Mouse (Mus musculus) kidney, adult 8-10 months (tissue): ENCODE results near the gene Ccdc81.
A peak's percentile ranks its signal among the peaks of the same experiment; 100 is the strongest.

Experiments
- DNase-seq, 2 experiments: peaks; one replicate each; pipeline ENCODE4 v3.0.0; 2022

Ccdc81 gene

GRCm38 (mm10) chr7:89856440-89857217 lies 46.8 kb downstream of the Ccdc81 start:
- no peak for DNase-seq

GRCm38 (mm10) chr7:89855196-89855595 lies 48.2 kb downstream of the Ccdc81 start:
- DNase-seq: no peak

GRCm38 (mm10) chr7:89853131-89853530 lies 50.3 kb downstream of the Ccdc81 start:
- DNase-seq: no peak

GRCm38 (mm10) chr7:89852158-89853095 lies 51.0 kb downstream of the Ccdc81 start:
- DNase-seq: no peak

GRCm38 (mm10) chr7:89850510-89850909 lies 52.9 kb downstream of the Ccdc81 start:
- DNase-seq: no peak

GRCm38 (mm10) chr7:89845669-89846068 lies 57.8 kb downstream of the Ccdc81 start:
- no peak for DNase-seq

- DNase-seq: peak in 1 of 2 experiments; percentile 59
These were observed 59.9 kb downstream of the Ccdc81 start for GRCm38 (mm10) chr7:89843533-89843932.

GRCm38 (mm10) chr7:89843121-89843520 lies 60.3 kb downstream of the Ccdc81 start:
- no peak for DNase-seq

GRCm38 (mm10) chr7:89842404-89842715 lies 61.1 kb downstream of the Ccdc81 start:
- DNase-seq: no peak

- peak; percentile 73 to 87 for DNase-seq
These were observed 61.6 kb downstream of the Ccdc81 start for GRCm38 (mm10) chr7:89841670-89842403.

- DNase-seq: no peak
These were observed 63.7 kb downstream of the Ccdc81 start for GRCm38 (mm10) chr7:89839721-89840120.

GRCm38 (mm10) chr7:89837841-89838240 lies 65.6 kb downstream of the Ccdc81 start:
- no peak for DNase-seq

GRCm38 (mm10) chr7:89836676-89837075 lies 66.8 kb downstream of the Ccdc81 start:
- DNase-seq: no peak

GRCm38 (mm10) chr7:89835566-89835965 lies 67.9 kb downstream of the Ccdc81 start:
- no peak for DNase-seq

- DNase-seq: no peak
These were observed 69.9 kb downstream of the Ccdc81 start for GRCm38 (mm10) chr7:89833521-89833920.

GRCm38 (mm10) chr7:89829201-89829600 lies 74.2 kb downstream of the Ccdc81 start:
- peak in 1 of 2 experiments; percentile 22 for DNase-seq

- no peak for DNase-seq
These were observed 74.9 kb downstream of the Ccdc81 start for GRCm38 (mm10) chr7:89828436-89829065.
